Mouse (Mus musculus) megakaryocyte, embryonic 14.5 days (primary cell): ENCODE data around the gene D230025D16Rik.

ENCODE experiments used
- FLI1 ChIP-seq: IDR thresholded peaks from 2 replicates; pipeline ENCODE4 v1.6.1; 2012; ENCODE audit warnings: low read length, inconsistent platforms, mixed read lengths
- GATA1 ChIP-seq: IDR thresholded peaks from 3 replicates; pipeline ENCODE4 v1.6.1; 2012; ENCODE audit warnings: mixed read lengths, low read length, inconsistent platforms, borderline replicate concordance

DNA sequence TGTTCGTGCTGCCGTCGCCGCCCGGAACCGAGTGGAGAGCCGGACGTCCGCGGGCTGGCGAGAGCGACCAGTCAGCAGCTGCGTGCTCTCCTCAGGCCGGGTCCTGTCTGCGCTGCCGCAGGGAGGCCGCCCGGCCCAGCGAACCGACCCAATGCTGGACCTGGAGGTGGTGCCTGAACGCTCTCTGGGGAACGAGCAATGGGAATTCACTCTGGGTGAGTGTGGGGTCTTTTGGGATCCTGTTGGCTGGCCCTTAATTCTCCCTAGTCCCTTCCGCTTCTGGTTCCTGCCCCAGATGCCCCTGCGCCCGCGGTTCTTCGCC, 288 bp downstream of the D230025D16Rik start:
- TF ChIP-seq GATA1, result no peak
- TF ChIP-seq FLI1, result no peak
